Mouse (Mus musculus): ENCODE measurements at regions not wholly inside any gene's neighbourhood (a gene's known extent, or its start where the extent isn't known, plus 50 kb on each side); places are given as distances from the start of the nearest gene placed in this dataset.

GRCm38 (mm10) chr3:35068586-35068985, 418.4 kb downstream of the Sox2 start:
- no peak for TF ChIP-seq POLR2A (IDR thresholded peaks at IDR 0.05; ENCODE audit: borderline replicate concordance, extremely low read depth, low read depth, low read length)
- no peak for TF ChIP-seq CTCF (IDR thresholded peaks at IDR 0.05; ENCODE audit: insufficient read depth, low read length)
